Mouse (Mus musculus): ENCODE measurements at regions not wholly inside any gene's neighbourhood (a gene's known extent, or its start where the extent isn't known, plus 50 kb on each side); places are given as distances from the start of the nearest gene placed in this dataset.

DNA sequence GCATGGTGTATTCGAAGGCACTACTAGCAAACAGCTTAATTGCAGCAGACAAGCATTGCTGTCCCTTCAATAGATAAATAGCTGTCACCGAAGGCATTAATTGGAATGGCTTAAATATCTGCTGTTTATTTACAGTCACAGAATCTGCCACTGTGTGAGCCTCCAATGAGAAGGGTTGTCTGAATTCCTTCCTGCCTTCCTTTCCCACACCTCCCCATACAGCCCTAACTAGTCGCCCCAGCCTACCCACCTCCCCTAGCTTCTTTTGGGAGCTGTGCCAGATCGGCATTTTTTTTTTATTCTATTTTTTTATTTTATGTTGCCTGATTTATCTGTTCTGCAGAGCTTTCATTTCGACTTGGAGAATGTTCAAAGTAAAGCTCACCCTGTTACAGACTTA lies 575.7 kb downstream of the Gm9195 start:
- in situ Hi-C loops (cut with MboI; ENCODE audit: unreplicated experiment in 2 of 2), result no loop called here

DNA sequence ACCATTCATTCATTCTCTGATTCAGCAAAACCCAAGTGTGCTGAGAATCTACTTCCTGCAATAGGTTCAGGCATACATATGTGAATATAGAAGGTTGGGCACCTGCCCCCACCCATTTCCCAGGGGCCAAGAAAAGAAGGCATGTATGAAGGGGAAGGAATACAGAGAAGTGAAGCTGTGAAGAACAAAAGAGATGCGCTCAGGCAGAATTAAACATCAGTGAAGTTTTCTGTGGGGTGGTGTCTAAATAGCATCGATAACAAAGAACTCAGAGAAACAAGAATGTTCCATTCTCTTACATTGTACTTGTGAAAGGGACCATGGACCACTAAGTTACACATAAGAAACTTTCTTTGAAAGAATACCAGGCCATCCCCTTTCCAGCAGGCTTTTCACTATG lies 580.7 kb downstream of the Gm9195 start:
- in situ Hi-C loops (cut with MboI; ENCODE audit: unreplicated experiment in 2 of 2), result no loop called here

DNA sequence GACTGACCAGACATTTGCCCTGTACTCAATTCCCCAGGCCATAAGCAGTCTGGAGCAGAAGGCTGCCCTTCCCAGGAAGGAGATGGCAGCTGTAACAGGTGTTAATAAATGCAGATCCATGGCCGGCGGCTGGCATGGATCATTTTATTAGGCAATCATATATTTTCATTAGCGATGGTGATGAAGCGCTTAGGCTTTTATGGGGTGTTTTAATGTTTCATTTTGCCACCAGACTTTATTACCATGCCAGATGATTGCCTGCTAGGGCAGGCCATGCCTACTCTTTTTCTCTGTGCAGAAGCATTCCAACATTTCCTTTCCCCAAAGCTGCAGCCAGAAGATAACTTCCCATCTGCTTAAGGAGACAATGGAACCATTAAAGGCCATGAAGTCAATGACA lies 596.2 kb downstream of the Gm9195 start:
- in situ Hi-C loops (cut with MboI; ENCODE audit: unreplicated experiment in 2 of 2), result no loop called here

DNA sequence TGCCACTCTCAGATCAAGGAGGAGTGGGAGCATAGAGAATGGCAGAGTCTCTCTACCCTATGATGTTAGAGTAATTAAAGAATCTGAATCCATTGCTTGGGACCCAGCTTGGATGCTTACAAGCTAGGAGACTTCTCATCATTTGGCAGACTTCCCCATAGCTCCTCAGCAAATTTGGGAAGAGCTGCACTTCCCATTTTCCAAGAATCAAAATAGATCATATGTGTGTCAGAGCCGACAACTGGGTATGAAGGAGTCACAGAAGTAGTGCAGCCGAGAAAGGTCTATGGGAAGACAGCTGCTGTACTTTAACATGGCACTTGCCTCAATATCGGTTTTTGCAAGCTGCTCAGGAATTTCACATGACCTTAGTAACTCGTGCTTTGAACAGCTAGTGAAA lies 596.8 kb downstream of the Gm9195 start:
- in situ Hi-C loops (cut with MboI; ENCODE audit: unreplicated experiment in 2 of 2), result no loop called here

DNA sequence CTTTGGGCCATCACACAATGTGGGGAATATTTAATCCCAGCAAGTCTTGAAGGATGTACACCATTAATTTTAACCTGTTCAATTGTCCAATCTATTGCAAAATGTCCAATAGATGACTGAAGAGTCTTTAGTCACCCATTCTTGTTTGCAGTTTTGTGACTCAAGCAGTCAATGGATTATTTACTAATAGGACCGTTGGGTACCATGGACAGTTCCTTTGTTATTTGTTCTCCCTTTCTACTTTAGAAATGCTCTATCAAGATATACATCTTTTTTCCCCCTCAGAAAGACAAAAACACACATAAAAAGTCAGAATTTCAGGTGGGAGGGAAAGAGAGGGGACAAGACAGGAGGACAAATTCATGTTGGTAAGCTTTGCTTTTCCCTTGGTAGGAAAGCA lies 598.3 kb downstream of the Gm9195 start:
- in situ Hi-C loops (cut with MboI; ENCODE audit: unreplicated experiment in 2 of 2), result no loop called here

DNA sequence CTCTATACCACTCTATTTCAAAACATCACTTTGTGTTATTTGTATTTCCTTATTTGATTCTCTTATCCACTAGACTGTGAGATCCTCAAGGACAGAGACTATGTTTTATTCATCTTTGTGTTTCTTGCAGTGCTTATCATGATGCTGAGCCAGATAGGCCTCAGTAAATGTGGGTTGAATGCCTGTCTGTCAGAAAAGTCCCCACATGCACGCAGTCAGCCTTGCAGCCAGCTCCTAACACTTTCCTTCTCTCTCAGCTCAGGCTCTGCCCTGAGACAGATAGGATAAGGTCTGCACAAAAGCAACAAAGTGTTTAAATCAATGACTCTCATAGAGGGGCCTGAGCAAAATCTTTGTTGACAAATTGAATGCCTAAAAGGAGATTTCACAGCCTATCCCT lies 600.0 kb downstream of the Gm9195 start:
- in situ Hi-C loops (cut with MboI; ENCODE audit: unreplicated experiment in 2 of 2), result no loop called here

DNA sequence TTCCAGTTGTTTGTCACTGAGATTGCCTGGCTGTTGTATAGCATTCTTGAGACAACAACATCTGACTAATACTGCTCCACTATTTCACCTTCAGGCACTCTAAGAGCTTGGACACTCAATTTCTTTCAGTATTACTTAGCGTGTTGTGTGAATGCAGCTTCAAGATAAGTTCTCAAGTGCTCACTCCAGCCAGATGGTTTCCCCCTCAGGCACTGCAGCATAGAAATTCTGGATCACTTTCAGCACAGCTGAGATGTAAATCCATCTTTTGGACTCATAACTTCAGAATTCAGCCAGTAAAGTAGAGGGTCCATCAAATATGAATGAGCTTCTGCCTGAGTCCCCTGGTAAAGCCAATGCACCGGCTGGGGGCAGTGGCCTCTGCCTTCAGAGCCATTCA lies 608.8 kb downstream of the Gm9195 start:
- in situ Hi-C loops (cut with MboI; ENCODE audit: unreplicated experiment in 2 of 2), result no loop called here

DNA sequence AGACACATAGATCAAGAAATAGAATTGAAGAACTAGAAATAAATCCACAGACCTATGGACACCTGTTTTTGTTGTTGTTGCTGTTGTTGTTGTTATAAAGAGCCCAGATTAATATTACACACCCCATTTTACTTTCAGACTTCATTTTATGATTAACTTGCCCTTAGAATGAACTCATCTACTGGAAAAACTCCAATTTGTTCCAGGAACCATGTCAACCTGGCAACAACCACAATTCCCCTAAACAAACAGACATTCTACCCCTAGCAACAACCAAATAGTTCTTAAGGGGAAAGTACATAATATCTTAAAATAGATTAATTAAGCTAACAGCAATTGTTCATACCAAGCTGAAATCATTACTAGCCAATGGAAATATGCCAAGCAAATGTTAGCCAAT lies 646.1 kb downstream of the Gm9195 start:
- in situ Hi-C loops (cut with MboI; ENCODE audit: unreplicated experiment in 2 of 2), result no loop called here

DNA sequence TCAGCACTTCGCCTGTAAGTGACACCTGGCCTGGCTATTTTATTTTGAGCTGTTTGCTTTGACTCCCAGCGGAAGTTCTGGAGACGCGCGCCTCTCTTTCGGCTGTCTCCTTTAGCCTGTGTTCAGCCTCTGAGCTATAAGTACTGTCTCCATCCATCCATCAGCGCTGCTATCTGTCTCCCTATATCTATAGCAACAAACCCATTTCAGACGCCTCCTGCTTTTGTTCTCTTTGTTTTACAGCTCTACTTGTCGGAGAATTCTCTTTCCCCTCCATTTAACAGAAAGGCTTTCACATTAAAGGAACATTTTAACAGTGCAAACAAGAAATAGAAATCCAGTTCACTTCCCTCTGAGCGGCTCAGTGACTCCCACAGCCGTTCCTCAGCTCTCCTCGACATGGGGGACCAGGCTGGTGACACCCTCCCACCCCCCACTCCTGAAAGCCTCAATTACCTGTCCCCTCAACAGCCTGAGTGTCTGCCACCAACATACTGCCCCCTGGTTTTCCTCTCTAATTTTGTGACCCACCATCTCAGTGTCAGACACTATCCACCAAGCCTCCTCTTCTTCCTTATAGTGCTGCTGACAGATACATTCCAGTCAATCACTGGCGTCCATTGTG lies 682.7 kb downstream of the Gm9195 start:
- in situ Hi-C loops (cut with MboI; ENCODE audit: unreplicated experiment in 2 of 2), result no loop called here

DNA sequence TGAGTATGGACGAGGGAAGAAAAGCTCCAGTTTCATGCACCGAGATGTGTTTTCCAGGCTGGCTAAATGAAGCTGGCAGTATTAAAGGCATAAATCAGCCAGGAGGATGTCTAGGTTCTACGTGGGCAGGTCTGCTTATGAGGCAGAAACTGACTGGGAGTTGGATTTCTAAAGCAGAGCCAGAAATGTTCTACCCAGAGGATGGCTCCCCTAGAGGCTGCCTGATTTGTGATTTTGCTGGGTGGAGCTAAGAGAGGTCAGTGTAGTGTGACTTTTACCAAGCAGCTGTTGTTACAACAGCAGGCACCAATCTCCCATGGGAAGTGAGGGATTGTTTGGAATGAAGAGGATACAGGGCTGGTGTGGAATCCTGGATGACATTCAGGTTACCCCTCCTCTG lies 686.0 kb downstream of the Gm9195 start:
- in situ Hi-C loops (cut with MboI; ENCODE audit: unreplicated experiment in 2 of 2), result no loop called here

DNA sequence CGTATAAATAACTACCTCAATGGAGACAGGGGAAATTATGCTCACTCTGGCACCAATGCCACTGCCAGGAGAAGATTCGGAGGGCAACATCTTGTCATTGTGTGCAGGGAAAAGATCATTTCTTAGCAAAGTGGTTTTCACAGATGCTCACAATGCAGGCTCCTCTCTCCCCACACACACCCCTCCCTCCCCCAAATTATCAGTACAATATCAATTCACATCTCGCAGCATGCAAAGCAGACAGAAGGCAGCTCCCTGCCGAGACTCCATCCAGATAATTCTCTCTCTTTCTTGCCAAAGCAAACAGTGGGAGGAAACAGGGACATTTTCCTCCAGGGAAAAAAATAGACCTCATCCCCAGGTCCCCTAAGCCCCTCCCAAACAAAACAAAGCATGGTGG lies 691.8 kb downstream of the Gm9195 start:
- in situ Hi-C loops (cut with MboI; ENCODE audit: unreplicated experiment in 2 of 2), result no loop called here

DNA sequence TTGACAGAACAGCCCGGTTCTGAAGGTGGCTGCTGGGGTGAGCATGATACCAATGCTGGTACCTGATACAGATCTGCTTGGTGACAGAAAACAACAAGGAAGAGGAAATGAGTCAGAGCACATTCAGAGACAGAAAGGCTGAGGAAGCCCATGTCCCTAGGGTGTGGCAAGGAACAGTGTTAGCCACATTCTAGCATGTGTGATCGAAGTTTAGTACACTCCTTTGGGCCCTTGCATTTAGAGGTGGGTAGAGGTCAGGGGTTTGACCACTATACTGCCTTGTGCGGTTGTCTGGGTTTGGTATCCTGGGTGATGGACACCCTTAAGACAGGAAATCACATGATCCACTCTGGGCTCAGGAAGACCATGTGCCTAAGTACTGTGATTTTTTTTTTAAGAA lies 695.9 kb downstream of the Gm9195 start:
- in situ Hi-C loops (cut with MboI; ENCODE audit: unreplicated experiment in 2 of 2), result no loop called here

DNA sequence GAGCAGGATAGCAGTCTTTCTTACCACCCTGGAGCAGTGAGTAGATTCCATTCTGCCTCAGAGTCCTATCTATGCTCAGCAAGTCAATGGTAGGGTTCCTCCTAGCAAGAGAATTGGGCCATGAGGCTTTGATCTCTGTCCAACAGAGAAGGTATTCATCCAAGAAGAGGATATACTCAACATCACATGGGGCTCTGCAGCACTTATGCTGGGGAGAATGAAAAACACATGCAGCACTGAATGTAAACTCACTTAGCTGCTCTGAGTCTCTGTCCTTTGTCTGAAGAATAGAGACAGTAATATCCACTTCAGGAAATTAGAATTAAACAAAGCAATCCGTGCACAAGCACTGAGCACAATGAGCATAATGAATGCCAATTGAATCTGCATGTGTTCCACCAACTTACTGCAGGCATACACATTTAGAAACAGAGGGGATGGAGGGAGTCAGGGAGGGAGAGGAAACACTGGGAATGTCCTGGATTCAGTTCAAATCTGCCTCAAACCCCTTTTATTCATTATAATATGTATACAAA lies 714.6 kb downstream of the Gm9195 start:
- in situ Hi-C loops (cut with MboI; ENCODE audit: unreplicated experiment in 2 of 2), result no loop called here

DNA sequence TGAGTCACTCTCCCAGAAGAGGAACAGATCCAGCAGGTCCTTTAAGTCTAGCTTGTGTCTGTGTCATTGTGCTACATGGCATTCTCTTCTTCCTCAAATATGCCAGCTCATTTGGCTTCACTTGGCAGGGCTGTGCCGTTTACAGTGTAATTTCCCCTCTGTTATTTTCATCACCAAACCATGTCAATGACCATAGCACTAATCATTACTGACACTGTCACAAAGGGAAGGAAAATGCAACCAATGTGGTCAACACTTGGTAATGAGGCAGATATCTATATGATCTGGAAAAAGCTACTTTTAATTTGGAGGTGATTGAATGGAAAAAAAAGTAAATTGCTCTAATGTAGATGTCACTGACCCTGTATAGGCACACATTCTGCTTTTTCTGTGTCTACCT lies 724.8 kb downstream of the Gm9195 start:
- in situ Hi-C loops (cut with MboI; ENCODE audit: unreplicated experiment in 2 of 2), result no loop called here

DNA sequence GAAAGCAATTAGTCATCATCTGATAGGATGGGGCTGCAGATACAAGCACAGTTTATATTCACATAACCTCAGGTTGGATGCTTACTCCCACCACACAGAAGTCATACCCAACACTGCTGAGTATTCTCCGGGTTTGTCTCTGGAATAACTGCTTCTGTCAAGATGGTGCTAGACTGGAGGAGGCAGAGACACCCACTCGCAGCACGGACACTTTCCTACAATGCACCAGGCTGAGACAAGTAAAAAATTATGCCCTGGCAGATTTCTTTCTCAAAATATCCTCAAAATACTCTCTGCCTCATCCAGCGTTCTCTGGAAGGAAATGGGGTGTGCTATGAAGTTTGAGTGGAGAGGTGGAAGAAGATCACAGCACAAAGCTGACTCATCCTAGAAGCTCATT lies 763.1 kb downstream of the Gm9195 start:
- in situ Hi-C loops (cut with MboI; ENCODE audit: unreplicated experiment in 2 of 2), result no loop called here

DNA sequence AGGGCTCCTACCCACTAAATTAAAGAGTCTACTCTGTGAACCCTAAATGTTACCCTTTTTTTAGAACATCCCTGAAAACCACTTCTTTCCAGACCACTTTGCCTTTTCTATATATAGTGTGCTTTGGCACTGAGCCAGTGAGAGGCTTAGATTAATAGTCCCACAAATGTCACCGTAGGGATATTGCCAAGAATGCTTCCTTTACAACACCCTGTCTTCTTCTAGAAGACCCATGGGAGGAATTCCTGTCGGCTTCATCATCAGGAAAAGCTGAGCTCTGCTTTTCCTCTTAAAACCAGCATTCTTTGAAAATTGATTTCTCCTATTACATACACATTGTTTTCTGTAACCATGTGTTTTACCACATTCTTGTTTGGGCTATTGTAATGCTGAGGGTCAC lies 768.1 kb downstream of the Gm9195 start:
- in situ Hi-C loops (cut with MboI; ENCODE audit: unreplicated experiment in 2 of 2), result no loop called here

DNA sequence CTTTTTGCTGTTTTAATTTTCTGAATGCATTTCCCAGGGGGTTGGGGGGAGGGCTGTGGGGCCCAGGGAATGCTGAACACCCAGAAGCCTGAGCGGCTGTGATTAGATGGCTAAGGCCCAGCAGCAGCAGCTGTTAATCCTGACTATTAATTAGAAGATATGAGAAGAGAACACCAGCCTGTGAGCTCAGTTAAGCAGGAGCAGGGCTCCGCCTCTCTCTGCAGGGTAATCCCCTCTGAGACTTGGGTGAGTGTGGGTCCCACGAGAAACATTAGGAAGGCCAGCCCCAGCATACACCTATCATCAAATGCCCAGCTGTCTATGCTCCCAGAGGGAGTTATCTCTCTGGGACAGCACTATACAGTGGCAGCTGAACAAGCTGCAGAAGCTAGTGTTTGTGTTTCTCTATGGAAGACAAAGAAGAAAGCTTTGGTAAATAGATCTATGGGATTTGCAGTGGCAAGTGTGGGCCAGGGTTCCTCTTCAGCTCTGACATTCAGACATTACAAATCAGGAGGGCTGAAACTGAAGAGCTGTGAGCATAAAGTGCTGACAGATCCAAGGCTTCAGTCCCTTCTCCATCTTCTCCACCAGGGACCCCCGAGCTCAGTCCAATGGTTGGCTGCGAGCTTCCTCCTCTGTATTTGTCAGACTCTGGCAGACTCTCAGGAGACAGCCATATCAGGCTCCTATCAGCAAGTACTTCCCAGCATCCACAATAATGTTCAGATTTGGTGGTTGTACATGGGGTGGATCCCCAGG lies 781.9 kb downstream of the Gm9195 start:
- in situ Hi-C loops (cut with MboI; ENCODE audit: unreplicated experiment in 2 of 2), result no loop called here

DNA sequence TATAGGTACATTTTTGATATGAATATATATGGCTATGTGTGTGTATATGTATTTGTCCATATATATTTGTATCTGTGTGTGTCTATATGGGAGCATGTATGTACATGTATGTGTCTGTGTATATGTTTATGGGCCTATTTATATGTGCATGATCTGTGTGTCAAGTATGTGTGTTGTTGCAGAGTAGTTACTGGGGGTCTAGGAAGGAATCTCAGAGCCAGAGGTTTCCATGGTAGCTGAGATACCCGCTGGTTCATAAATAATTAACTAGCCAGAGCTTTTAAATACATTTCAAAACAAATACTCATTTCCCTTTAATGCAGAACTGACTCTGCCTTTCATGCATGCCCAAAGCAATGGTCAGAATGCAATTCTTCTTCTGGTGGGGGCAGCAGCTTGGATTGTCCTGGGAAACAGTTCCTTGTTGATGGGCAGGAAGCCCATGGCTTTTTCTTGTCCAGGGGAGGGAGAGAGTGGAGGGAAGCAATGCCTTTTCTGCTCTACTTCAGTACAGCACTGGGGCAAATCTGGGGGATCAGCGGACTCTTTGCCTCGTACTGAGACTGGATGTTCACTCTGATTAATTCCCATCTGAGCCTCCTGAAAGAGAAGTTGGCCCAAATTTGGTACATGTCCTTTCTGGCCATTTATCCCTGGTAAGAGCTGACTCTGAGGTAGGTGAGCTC lies 798.7 kb downstream of the Gm9195 start:
- in situ Hi-C loops (cut with MboI; ENCODE audit: unreplicated experiment in 2 of 2), result loop anchor here in 1 of 2 experiments (25.0 kb wide), 1 partner anchor 1319 kb away; no protein-coding TSS in a partner anchor

DNA sequence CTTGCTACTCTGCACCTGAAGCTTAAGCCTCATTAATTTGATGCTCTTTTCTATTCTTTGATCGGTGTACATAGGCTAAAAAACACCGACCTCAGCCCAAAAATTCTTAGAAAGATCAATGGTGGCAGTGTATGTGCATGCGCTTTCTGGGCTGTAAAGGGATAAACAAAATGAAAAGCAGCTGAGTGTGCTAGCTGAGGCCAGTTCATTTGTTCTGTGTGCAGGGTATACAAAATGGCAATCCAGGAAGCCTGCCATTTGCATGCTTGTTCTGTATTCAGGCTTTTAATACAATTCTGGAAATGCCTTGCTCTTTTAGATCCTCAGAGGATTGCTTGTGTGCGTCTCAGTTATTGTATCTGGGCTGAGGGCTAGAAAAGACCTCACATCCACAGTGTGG lies 817.1 kb downstream of the Gm9195 start:
- in situ Hi-C loops (cut with MboI; ENCODE audit: unreplicated experiment in 2 of 2), result loop anchor here in 1 of 2 experiments (5.0 to 25.0 kb wide), 2 partner anchors 777 to 987 kb away; no protein-coding TSS in a partner anchor

DNA sequence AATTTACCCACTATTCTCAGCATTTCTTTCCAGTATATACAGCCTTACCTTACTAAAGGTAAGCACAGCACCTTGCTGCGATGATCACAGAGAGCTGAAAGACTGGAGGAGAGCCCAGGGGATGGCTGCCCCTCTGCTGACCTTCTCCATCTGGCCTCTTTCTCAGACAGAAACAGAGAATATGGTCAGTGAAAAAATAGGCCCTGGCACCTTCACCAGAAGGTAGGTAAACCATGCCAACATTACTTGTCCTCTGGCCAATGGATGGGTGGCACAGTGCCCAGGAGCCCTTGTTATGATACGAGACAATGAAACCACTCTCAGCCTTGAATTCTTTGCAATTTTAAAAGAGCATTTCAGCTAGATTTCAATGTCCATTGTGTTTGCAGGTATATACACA lies 817.8 kb downstream of the Gm9195 start:
- in situ Hi-C loops (cut with MboI; ENCODE audit: unreplicated experiment in 2 of 2), result loop anchor here in 1 of 2 experiments (5.0 to 25.0 kb wide), 2 partner anchors 777 to 987 kb away; no protein-coding TSS in a partner anchor

DNA sequence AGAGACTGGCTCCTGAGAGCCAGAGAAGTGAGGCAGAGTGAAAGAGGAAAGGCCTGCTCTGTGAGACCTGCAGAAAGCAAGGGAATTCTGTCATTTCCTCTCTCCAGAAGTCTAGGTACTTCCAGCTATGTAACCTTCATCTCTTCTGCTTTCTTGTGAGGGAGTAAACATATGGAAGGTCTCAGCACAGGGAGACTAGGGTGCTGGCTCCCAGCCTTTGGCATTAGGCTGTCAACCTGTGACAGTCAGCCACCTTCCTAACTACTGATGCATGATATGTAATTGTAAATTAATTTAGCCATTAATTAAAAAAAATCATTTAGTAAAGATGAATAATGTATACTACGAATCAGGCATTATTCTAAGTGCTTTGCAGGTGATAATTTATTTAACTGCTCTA lies 819.2 kb downstream of the Gm9195 start:
- in situ Hi-C loops (cut with MboI; ENCODE audit: unreplicated experiment in 2 of 2), result loop anchor here in 1 of 2 experiments (5.0 to 25.0 kb wide), 2 partner anchors 775 to 985 kb away; no protein-coding TSS in a partner anchor

Data from v-Abl transformed pro-B cells (cell line).